Mouse (Mus musculus): ENCODE results near the gene Olfr1174-ps.

The Olfr1174-ps gene

GRCm38 (mm10) chr2:88315035-88315434 lies at the start of gene Olfr1174-ps:
Olfr1174-ps (minus strand) TSS chr2:88315135.
- DNase-seq: no peak

GRCm38 (mm10) chr2:88356304-88356703 lies 41.4 kb upstream of the Olfr1174-ps start:
- DNase-seq: no peak

DNA sequence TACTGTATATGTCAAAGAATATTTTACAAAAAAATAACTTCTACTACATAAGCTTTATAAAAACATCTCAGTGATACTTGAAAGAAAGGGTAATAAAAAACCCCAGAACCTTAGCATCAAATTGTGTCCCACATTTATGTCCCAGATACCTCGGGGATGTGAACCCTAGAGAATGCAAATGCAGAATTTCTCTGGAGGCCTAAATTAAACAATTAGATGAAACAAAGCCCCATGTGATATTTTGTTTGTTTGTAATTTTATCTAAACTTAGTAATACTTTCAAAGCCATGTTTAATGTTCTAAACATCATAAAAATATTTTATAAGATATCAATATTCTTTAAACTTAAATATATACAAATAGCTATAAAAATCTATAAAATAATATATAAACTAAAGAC lies 31.5 kb upstream of the Olfr1174-ps start, which contains the start of gene Olfr1177-ps:
Gene Olfr1177-ps, minus strand, starts transcription at position 101 of the 400 bp plus-strand sequence.
- DNase-seq: no peak

- DNase-seq: no peak
These were observed 21.5 kb upstream of the Olfr1174-ps start, which contains the start of gene Olfr1176 for GRCm38 (mm10) chr2:88336421-88336820. Olfr1176 (plus strand) TSS chr2:88336721.

DNA sequence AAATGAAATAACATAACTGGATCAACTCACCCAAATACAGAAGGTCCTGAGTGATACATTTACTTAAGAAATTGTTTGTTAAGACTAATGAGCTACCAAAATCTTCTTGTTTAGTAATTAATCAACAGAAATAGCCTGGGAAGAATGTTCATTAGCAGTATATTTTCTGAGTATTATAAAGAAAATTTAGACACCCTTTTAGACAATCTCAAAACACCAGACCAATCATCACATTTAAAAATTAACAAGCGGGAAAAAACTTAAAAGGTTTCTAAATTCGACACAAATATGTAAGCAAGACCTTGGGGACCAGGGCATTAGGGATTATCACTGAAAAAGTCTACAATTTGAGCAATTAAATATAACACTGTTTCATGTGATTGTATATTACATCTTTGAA lies 12.2 kb upstream of the Olfr1174-ps start, which contains the start of gene Olfr1175-ps:
Gene Olfr1175-ps, minus strand, starts transcription at position 101 of the 400 bp plus-strand sequence.
- no peak for DNase-seq

DNA sequence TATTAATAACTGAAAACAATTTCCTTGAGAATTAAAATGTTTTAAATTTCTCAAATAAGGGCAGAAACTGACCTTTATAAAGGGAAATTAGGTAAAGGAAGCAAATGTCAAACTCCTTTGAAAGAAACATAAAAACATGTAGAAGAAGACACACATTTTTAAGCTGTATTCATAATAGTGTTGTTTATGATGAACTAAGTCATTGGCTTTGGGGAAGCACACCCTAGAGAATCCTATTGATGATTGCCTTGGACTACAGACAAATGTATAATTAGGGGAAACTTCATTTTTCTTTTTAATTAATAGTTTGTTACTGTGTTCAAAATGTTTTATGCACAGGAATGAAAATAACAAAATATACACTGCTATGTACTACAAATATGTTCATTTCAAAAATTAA lies 35.2 kb downstream of the Olfr1174-ps start, which contains the start of gene Olfr1173:
Gene Olfr1173, minus strand, starts transcription at position 101 of the 400 bp plus-strand sequence.
- no peak for DNase-seq
